Mouse (Mus musculus) CH12.LX (cell line): ENCODE results near the gene Tshz2.

Source experiments
- CTCF ChIP-seq, 2 experiments: IDR thresholded peaks in 1 of 2; conservative IDR thresholded peaks in 1 of 2; 2 replicates each; pipeline ENCODE4 v1.5.1; 2011 to 2012; ENCODE audit warnings: low read depth in 2 of 2, low read length in 2 of 2, improper control_type of control experiment in 1 of 2, inconsistent platforms in 1 of 2, mild to moderate bottlenecking in 1 of 2, moderate library complexity in 1 of 2
- E2F4 ChIP-seq: IDR thresholded peaks from 2 replicates; pipeline ENCODE4 v1.6.1; 2011; ENCODE audit warnings: low read depth, low read length, improper control_type of control experiment; ENCODE audit not compliant: insufficient replicate concordance
- EP300 ChIP-seq: IDR thresholded peaks from 2 replicates; pipeline ENCODE4 v1.6.1; 2011; ENCODE audit warnings: low read length, improper control_type of control experiment
- HCFC1 ChIP-seq: IDR thresholded peaks from 2 replicates; pipeline ENCODE4 v1.6.1; 2012; ENCODE audit warnings: low read depth, mild to moderate bottlenecking, inconsistent platforms, low read length, improper control_type of control experiment
- MAX ChIP-seq: IDR thresholded peaks from 2 replicates; pipeline ENCODE4 v1.6.1; 2011; ENCODE audit warnings: low read length, improper control_type of control experiment
- MAZ ChIP-seq: IDR thresholded peaks from 2 replicates; pipeline ENCODE4 v1.6.1; 2012; ENCODE audit warnings: low read depth, mild to moderate bottlenecking, inconsistent platforms, low read length, improper control_type of control experiment, moderate library complexity
- MXI1 ChIP-seq: IDR thresholded peaks from 2 replicates; pipeline ENCODE4 v1.6.1; 2011; ENCODE audit warnings: mild to moderate bottlenecking, low read depth, low read length, improper control_type of control experiment
- NELFE ChIP-seq: IDR thresholded peaks from 2 replicates; pipeline ENCODE4 v1.6.1; 2011; ENCODE audit warnings: low read depth, low read length, improper control_type of control experiment
- POLR2A ChIP-seq: IDR thresholded peaks from 2 replicates; pipeline ENCODE4 v1.6.1; 2011; ENCODE audit warnings: low read depth, mild to moderate bottlenecking, improper control_type of control experiment, low read length
- RCOR1 ChIP-seq: conservative IDR thresholded peaks from 2 replicates; pipeline ENCODE4 v1.6.1; 2012; ENCODE audit warnings: low read depth, mild to moderate bottlenecking, inconsistent platforms, low read length, improper control_type of control experiment
- UBTF ChIP-seq: IDR thresholded peaks from 2 replicates; pipeline ENCODE4 v1.6.1; 2012; ENCODE audit warnings: low read depth, mild to moderate bottlenecking, inconsistent platforms, low read length, improper control_type of control experiment, moderate library complexity

- TF ChIP-seq CTCF (conservative IDR thresholded peaks at IDR 0.05 in 1 of 2, IDR thresholded peaks at IDR 0.05 in 1 of 2; ENCODE audit: low read depth in 2 of 2, low read length in 2 of 2) = peak; percentile 44 to 72; a peak in 3 of 4 replicates
- no peak for TF ChIP-seq EP300
- no peak for TF ChIP-seq POLR2A
- no peak for TF ChIP-seq MXI1
- no peak for TF ChIP-seq E2F4
- no peak for TF ChIP-seq UBTF
- TF ChIP-seq RCOR1 = no peak
- no peak for TF ChIP-seq HCFC1
- TF ChIP-seq MAX = no peak
- no peak for TF ChIP-seq NELFE
- no peak for TF ChIP-seq MAZ
Observed at GRCm38 (mm10) chr2:170060066-170060465, 427.3 kb downstream of the Tshz2 start.
